Mouse (Mus musculus): ENCODE measurements around the gene Blm. TPM values are rescaled to one million over a fixed set of nuclear protein-coding genes. Genes with fewer than 3 reads are reported as not detected.

Gene Blm
- polyA plus RNA-seq, 1 experiment = 1.1 TPM

- H3K4me1 ChIP-seq (ENCODE audit: control insufficient read depth, insufficient read depth, insufficient read length) = no peaks in the 10 kb centered on the region
- WGBS = 92% methylated on average over 3 of the region's 3 CpGs
- no peaks in the 10 kb centered on the region for H3K27me3 ChIP-seq (ENCODE audit: control insufficient read depth, insufficient read depth, low read length)
- no peak overlapping the region for H3K27ac ChIP-seq (ENCODE audit: insufficient read depth, low read length)
- H3K4me3 ChIP-seq (ENCODE audit: extremely low read depth, insufficient read depth, insufficient read length) = no peak overlapping the region
- peaks cover 2% of the 10 kb centered on the region; the same call in 1 of the 2 replicates for H3K36me3 ChIP-seq (ENCODE audit: control insufficient read depth, insufficient read depth, low read length)
- no peak for TF ChIP-seq CTCF (IDR thresholded peaks at IDR 0.05; ENCODE audit: extremely low read depth, insufficient read depth, insufficient read length, insufficient replicate concordance)
- no peak for TF ChIP-seq POLR2A (IDR thresholded peaks at IDR 0.05; ENCODE audit: low read depth, low read length)
- no peak for DNase-seq (ENCODE audit: low read depth in 1 of 2, low spot score in 2 of 2)
Observed at GRCm38 (mm10) chr7:80491995-80492394, 42.9 kb downstream of the Blm start.

- DNase-seq (ENCODE audit: low read depth in 1 of 2, low spot score in 2 of 2) = no peak
- Histone ChIP-seq H3K27me3 (ENCODE audit: control insufficient read depth, insufficient read depth, low read length) (no peaks in the 10 kb centered on the region), H3K4me3 (ENCODE audit: extremely low read depth, insufficient read depth, insufficient read length) (no peak overlapping the region), H3K36me3 (ENCODE audit: control insufficient read depth, insufficient read depth, low read length) (peaks cover 2% of the 10 kb centered on the region; the same call in 1 of the 2 replicates), H3K4me1 (ENCODE audit: control insufficient read depth, insufficient read depth, insufficient read length) (no peaks in the 10 kb centered on the region), H3K27ac (ENCODE audit: insufficient read depth, low read length) (no peak overlapping the region)
- TF ChIP-seq POLR2A (IDR thresholded peaks at IDR 0.05; ENCODE audit: low read depth, low read length) = no peak
- TF ChIP-seq CTCF (IDR thresholded peaks at IDR 0.05; ENCODE audit: extremely low read depth, insufficient read depth, insufficient read length, insufficient replicate concordance) = no peak
- 78% methylated on average over 3 of the region's 3 CpGs for whole genome bisulfite sequencing
Observed at GRCm38 (mm10) chr7:80491086-80491485, 43.8 kb downstream of the Blm start.

GRCm38 (mm10) chr7:80490351-80490750 is 44.6 kb downstream of the Blm start:
- no peak overlapping the region for H3K4me3 ChIP-seq (ENCODE audit: extremely low read depth, insufficient read depth, insufficient read length)
- no peaks in the 10 kb centered on the region for H3K4me1 ChIP-seq (ENCODE audit: control insufficient read depth, insufficient read depth, insufficient read length)
- TF ChIP-seq POLR2A (IDR thresholded peaks at IDR 0.05; ENCODE audit: low read depth, low read length) = no peak
- no peak for TF ChIP-seq CTCF (IDR thresholded peaks at IDR 0.05; ENCODE audit: extremely low read depth, insufficient read depth, insufficient read length, insufficient replicate concordance)
- H3K27me3 ChIP-seq (ENCODE audit: control insufficient read depth, insufficient read depth, low read length) = no peaks in the 10 kb centered on the region
- no peak for DNase-seq (ENCODE audit: low read depth in 1 of 2, low spot score in 2 of 2)
- H3K27ac ChIP-seq (ENCODE audit: insufficient read depth, low read length) = no peak overlapping the region
- peaks cover 2% of the 10 kb centered on the region; the same call in 1 of the 2 replicates for H3K36me3 ChIP-seq (ENCODE audit: control insufficient read depth, insufficient read depth, low read length)
- 98% methylated on average over 2 of the region's 2 CpGs for WGBS

- DNase-seq (ENCODE audit: low read depth in 1 of 2, low spot score in 2 of 2) = no peak
- peaks cover 2% of the 10 kb centered on the region; the same call in 1 of the 2 replicates for H3K36me3 ChIP-seq (ENCODE audit: control insufficient read depth, insufficient read depth, low read length)
- WGBS = 79% methylated on average over 1 of the region's 1 CpGs
- H3K27ac ChIP-seq (ENCODE audit: insufficient read depth, low read length) = no peak overlapping the region
- no peak overlapping the region for H3K4me3 ChIP-seq (ENCODE audit: extremely low read depth, insufficient read depth, insufficient read length)
- TF ChIP-seq CTCF (IDR thresholded peaks at IDR 0.05; ENCODE audit: extremely low read depth, insufficient read depth, insufficient read length, insufficient replicate concordance) (no peak), POLR2A (IDR thresholded peaks at IDR 0.05; ENCODE audit: low read depth, low read length) (no peak)
- H3K27me3 ChIP-seq (ENCODE audit: control insufficient read depth, insufficient read depth, low read length) = no peaks in the 10 kb centered on the region
- H3K4me1 ChIP-seq (ENCODE audit: control insufficient read depth, insufficient read depth, insufficient read length) = no peaks in the 10 kb centered on the region
Observed at GRCm38 (mm10) chr7:80489445-80489844, 45.5 kb downstream of the Blm start.

- no peaks in the 10 kb centered on the region for H3K4me1 ChIP-seq (ENCODE audit: control insufficient read depth, insufficient read depth, insufficient read length)
- no peak for DNase-seq (ENCODE audit: low read depth in 1 of 2, low spot score in 2 of 2)
- no peaks in the 10 kb centered on the region for H3K27me3 ChIP-seq (ENCODE audit: control insufficient read depth, insufficient read depth, low read length)
- TF ChIP-seq CTCF (IDR thresholded peaks at IDR 0.05; ENCODE audit: extremely low read depth, insufficient read depth, insufficient read length, insufficient replicate concordance) (no peak), POLR2A (IDR thresholded peaks at IDR 0.05; ENCODE audit: low read depth, low read length) (no peak)
- H3K36me3 ChIP-seq (ENCODE audit: control insufficient read depth, insufficient read depth, low read length) = no peaks in the 10 kb centered on the region; the same call in 1 of the 2 replicates
- no peak overlapping the region for H3K4me3 ChIP-seq (ENCODE audit: extremely low read depth, insufficient read depth, insufficient read length)
- WGBS = 79% methylated on average over 4 of the region's 4 CpGs
- no peak overlapping the region for H3K27ac ChIP-seq (ENCODE audit: insufficient read depth, low read length)
Observed at GRCm38 (mm10) chr7:80487239-80487638, 47.7 kb downstream of the Blm start.

- WGBS = 94% methylated on average over 7 of the region's 7 CpGs
- TF ChIP-seq CTCF (IDR thresholded peaks at IDR 0.05; ENCODE audit: extremely low read depth, insufficient read depth, insufficient read length, insufficient replicate concordance) (no peak), POLR2A (IDR thresholded peaks at IDR 0.05; ENCODE audit: low read depth, low read length) (no peak)
- DNase-seq (ENCODE audit: low read depth in 1 of 2, low spot score in 2 of 2) = no peak
- Histone ChIP-seq H3K27me3 (ENCODE audit: control insufficient read depth, insufficient read depth, low read length) (no peaks in the 10 kb centered on the region), H3K4me3 (ENCODE audit: extremely low read depth, insufficient read depth, insufficient read length) (no peak overlapping the region), H3K27ac (ENCODE audit: insufficient read depth, low read length) (no peak overlapping the region), H3K36me3 (ENCODE audit: control insufficient read depth, insufficient read depth, low read length) (peaks cover 4% of the 10 kb centered on the region), H3K4me1 (ENCODE audit: control insufficient read depth, insufficient read depth, insufficient read length) (no peaks in the 10 kb centered on the region)
Observed at GRCm38 (mm10) chr7:80480097-80480496, 54.8 kb downstream of the Blm start.

GRCm38 (mm10) chr7:80473837-80474236 is 61.1 kb downstream of the Blm start:
- no peaks in the 10 kb centered on the region for H3K27me3 ChIP-seq (ENCODE audit: control insufficient read depth, insufficient read depth, low read length)
- DNase-seq (ENCODE audit: low read depth in 1 of 2, low spot score in 2 of 2) = no peak
- H3K27ac ChIP-seq (ENCODE audit: insufficient read depth, low read length) = no peak overlapping the region
- 78% methylated on average over 7 of the region's 7 CpGs for WGBS
- H3K4me1 ChIP-seq (ENCODE audit: control insufficient read depth, insufficient read depth, insufficient read length) = no peaks in the 10 kb centered on the region
- TF ChIP-seq CTCF (IDR thresholded peaks at IDR 0.05; ENCODE audit: extremely low read depth, insufficient read depth, insufficient read length, insufficient replicate concordance) = no peak
- no peak overlapping the region for H3K4me3 ChIP-seq (ENCODE audit: extremely low read depth, insufficient read depth, insufficient read length)
- H3K36me3 ChIP-seq (ENCODE audit: control insufficient read depth, insufficient read depth, low read length) = no peaks in the 10 kb centered on the region
